Mouse (Mus musculus): ENCODE results near the gene Nckap5l. TPM values are rescaled to one million over a fixed set of nuclear protein-coding genes. Genes with fewer than 3 reads are reported as not detected.

Gene Nckap5l
- polyA plus RNA-seq (2011; ENCODE audit: insufficient read depth, insufficient read length, low read depth, missing spikeins), result 6.1 and 10.4 TPM in 2 replicates

DNA sequence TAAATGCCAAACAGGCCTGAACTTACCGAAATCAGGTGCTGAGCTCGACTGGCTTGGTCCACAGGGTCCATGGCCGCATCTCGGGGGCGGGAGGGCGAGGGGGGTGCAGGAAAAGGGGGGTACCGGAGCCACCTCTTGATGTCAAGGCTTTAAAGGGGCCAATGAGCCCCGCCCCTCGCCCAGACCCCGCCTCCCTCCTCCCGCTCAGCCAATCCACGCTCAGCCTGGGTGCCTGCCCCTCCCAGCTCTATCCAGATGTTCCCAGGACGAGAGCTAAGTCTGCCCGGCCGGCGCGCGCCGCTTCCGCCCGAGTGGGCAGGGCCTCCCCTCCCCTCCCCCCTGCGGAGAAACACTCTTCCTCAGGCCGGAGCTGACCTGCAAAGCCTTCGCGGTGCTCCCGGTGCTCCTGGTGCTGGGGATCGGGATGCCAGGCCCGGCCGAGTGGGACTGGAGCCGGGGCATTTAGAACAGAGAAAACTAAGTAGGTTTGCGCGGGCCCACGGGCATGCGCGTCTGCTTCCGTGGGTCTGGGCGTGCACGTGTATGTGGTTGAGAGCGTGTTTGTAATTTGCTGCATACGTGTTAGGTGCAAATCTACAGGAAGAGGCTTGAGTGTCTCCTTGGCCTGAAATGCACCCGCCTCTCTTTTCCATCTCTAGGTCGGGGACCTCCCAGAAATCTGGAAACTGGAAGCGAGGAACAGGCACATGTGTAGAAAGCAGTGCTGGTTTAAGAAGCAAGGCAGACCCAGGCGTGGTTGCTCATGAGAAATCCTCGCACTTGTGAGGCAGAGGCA is at the start of gene Nckap5l:
Gene Nckap5l, minus strand, starts transcription at position 143 of the 796 bp plus-strand sequence.
- no peaks in the 10 kb centered on the region for H3K9me3 ChIP-seq (replicated peaks; ENCODE audit: control insufficient read depth, insufficient read depth, low read length, poor library complexity, severe bottlenecking)
- peak within 1 kb of the TSS; percentile 69 for H3K9ac ChIP-seq (ENCODE audit: low read depth, poor library complexity, severe bottlenecking)
- H3K4me3 ChIP-seq (ENCODE audit: low read depth, low read length), result peak within 1 kb of the TSS; percentile 83
- TF ChIP-seq EP300 (IDR thresholded peaks at IDR 0.05; ENCODE audit: insufficient read depth, low read depth, low read length) (0 out of 2 replicates have a peak, but pooled peaks have one; percentile 18), POLR2A (IDR thresholded peaks at IDR 0.05; ENCODE audit: insufficient read depth, low read length) (no peak), CTCF (IDR thresholded peaks at IDR 0.05; ENCODE audit: low read depth, low read length) (no peak)
- no peaks in the 10 kb centered on the region for H3K27me3 ChIP-seq (ENCODE audit: control insufficient read depth, insufficient read depth, low read length, poor library complexity, severe bottlenecking)
- H3K4me1 ChIP-seq (ENCODE audit: control insufficient read depth, insufficient read depth, low read length), result no peaks in the 10 kb centered on the region
- H3K36me3 ChIP-seq (ENCODE audit: control insufficient read depth, insufficient read depth, low read length, poor library complexity, severe bottlenecking), result no peaks in the 10 kb centered on the region
- no peak within 1 kb of the TSS for H3K27ac ChIP-seq (ENCODE audit: insufficient read depth, low read length)

DNA sequence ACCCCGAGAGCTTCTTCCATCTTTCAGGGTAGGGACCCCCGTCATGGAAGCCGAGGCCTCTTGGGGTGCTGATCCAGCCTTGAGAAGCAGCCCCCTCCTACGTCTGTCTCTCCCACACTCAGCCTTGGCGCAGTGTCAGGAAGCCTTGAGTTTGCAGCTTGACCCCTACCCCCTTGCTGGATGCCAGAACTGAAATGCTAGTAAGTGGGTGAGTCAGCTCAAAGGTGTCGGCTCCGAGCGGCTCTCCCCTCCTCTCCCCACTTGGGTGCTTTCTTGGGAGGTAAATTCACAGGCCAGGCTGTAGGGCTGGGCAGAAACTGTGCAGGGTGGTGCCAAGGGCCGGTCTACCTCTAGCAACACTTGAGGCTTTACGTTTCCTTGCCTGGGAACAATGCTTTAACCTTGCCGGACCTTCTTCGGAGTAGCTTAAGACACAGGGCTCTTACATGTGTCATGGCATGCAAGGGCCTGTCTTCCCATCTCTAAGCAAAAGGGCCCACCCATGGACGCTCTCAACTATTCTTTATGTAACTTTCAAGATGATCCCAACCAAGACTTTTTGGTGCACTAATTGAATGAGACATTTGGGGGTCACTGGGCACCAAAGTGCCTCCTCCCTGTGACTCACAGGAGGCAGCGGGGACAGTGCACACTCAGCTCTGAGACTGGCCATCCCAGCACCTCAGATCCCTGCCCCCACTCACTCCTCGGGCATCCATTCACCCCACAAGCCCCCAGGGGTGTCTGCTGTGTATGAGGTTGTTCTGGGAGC is 48.0 kb upstream of the Nckap5l start:
- H3K27ac ChIP-seq (ENCODE audit: insufficient read depth, low read length), result no peak overlapping the region
- H3K9me3 ChIP-seq (replicated peaks; ENCODE audit: control insufficient read depth, insufficient read depth, low read length, poor library complexity, severe bottlenecking), result no peaks in the 10 kb centered on the region
- no peak for TF ChIP-seq POLR2A (IDR thresholded peaks at IDR 0.05; ENCODE audit: insufficient read depth, low read length)
- TF ChIP-seq EP300 (IDR thresholded peaks at IDR 0.05; ENCODE audit: insufficient read depth, low read depth, low read length), result no peak
- no peak for TF ChIP-seq CTCF (IDR thresholded peaks at IDR 0.05; ENCODE audit: low read depth, low read length)
- no peak overlapping the region for H3K9ac ChIP-seq (ENCODE audit: low read depth, poor library complexity, severe bottlenecking)
- H3K27me3 ChIP-seq (ENCODE audit: control insufficient read depth, insufficient read depth, low read length, poor library complexity, severe bottlenecking), result no peaks in the 10 kb centered on the region
- H3K36me3 ChIP-seq (ENCODE audit: control insufficient read depth, insufficient read depth, low read length, poor library complexity, severe bottlenecking), result no peaks in the 10 kb centered on the region
- no peak overlapping the region for H3K4me3 ChIP-seq (ENCODE audit: low read depth, low read length)
- H3K4me1 ChIP-seq (ENCODE audit: control insufficient read depth, insufficient read depth, low read length), result no peaks in the 10 kb centered on the region

GRCm38 (mm10) chr15:99503256-99503655 is 45.7 kb upstream of the Nckap5l start:
- Histone ChIP-seq H3K9ac (ENCODE audit: low read depth, poor library complexity, severe bottlenecking) (no peak overlapping the region), H3K4me1 (ENCODE audit: control insufficient read depth, insufficient read depth, low read length) (no peaks in the 10 kb centered on the region), H3K27me3 (ENCODE audit: control insufficient read depth, insufficient read depth, low read length, poor library complexity, severe bottlenecking) (no peaks in the 10 kb centered on the region), H3K27ac (ENCODE audit: insufficient read depth, low read length) (no peak overlapping the region), H3K4me3 (ENCODE audit: low read depth, low read length) (no peak overlapping the region), H3K9me3 (replicated peaks; ENCODE audit: control insufficient read depth, insufficient read depth, low read length, poor library complexity, severe bottlenecking) (no peaks in the 10 kb centered on the region), H3K36me3 (ENCODE audit: control insufficient read depth, insufficient read depth, low read length, poor library complexity, severe bottlenecking) (no peaks in the 10 kb centered on the region)
- TF ChIP-seq EP300 (IDR thresholded peaks at IDR 0.05; ENCODE audit: insufficient read depth, low read depth, low read length) (no peak), CTCF (IDR thresholded peaks at IDR 0.05; ENCODE audit: low read depth, low read length) (no peak)

- Histone ChIP-seq H3K4me1 (ENCODE audit: control insufficient read depth, insufficient read depth, low read length) (no peaks in the 10 kb centered on the region), H3K9ac (ENCODE audit: low read depth, poor library complexity, severe bottlenecking) (no peak overlapping the region), H3K9me3 (replicated peaks; ENCODE audit: control insufficient read depth, insufficient read depth, low read length, poor library complexity, severe bottlenecking) (no peaks in the 10 kb centered on the region), H3K4me3 (ENCODE audit: low read depth, low read length) (no peak overlapping the region), H3K36me3 (ENCODE audit: control insufficient read depth, insufficient read depth, low read length, poor library complexity, severe bottlenecking) (no peaks in the 10 kb centered on the region), H3K27ac (ENCODE audit: insufficient read depth, low read length) (no peak overlapping the region), H3K27me3 (ENCODE audit: control insufficient read depth, insufficient read depth, low read length, poor library complexity, severe bottlenecking) (no peaks in the 10 kb centered on the region)
- TF ChIP-seq EP300 (IDR thresholded peaks at IDR 0.05; ENCODE audit: insufficient read depth, low read depth, low read length), result no peak
- no peak for TF ChIP-seq CTCF (IDR thresholded peaks at IDR 0.05; ENCODE audit: low read depth, low read length)
- no peak for TF ChIP-seq POLR2A (IDR thresholded peaks at IDR 0.05; ENCODE audit: insufficient read depth, low read length)
Measured at GRCm38 (mm10) chr15:99502311-99502831, 44.8 kb upstream of the Nckap5l start.

GRCm38 (mm10) chr15:99501292-99502260 is 44.0 kb upstream of the Nckap5l start:
- TF ChIP-seq POLR2A (IDR thresholded peaks at IDR 0.05; ENCODE audit: insufficient read depth, low read length), result no peak
- no peak for TF ChIP-seq EP300 (IDR thresholded peaks at IDR 0.05; ENCODE audit: insufficient read depth, low read depth, low read length)
- TF ChIP-seq CTCF (IDR thresholded peaks at IDR 0.05; ENCODE audit: low read depth, low read length), result no peak
- Histone ChIP-seq H3K27ac (ENCODE audit: insufficient read depth, low read length) (no peak overlapping the region), H3K4me1 (ENCODE audit: control insufficient read depth, insufficient read depth, low read length) (peaks cover 1% of the 10 kb centered on the region), H3K27me3 (ENCODE audit: control insufficient read depth, insufficient read depth, low read length, poor library complexity, severe bottlenecking) (no peaks in the 10 kb centered on the region), H3K4me3 (ENCODE audit: low read depth, low read length) (no peak overlapping the region), H3K9ac (ENCODE audit: low read depth, poor library complexity, severe bottlenecking) (no peak overlapping the region), H3K9me3 (replicated peaks; ENCODE audit: control insufficient read depth, insufficient read depth, low read length, poor library complexity, severe bottlenecking) (no peaks in the 10 kb centered on the region), H3K36me3 (ENCODE audit: control insufficient read depth, insufficient read depth, low read length, poor library complexity, severe bottlenecking) (no peaks in the 10 kb centered on the region)

All from ES-Bruce4 (cell line).